Mouse (Mus musculus) heart, adult 8-10 months (tissue): ENCODE measurements around the gene Igf2bp2. TPM values are rescaled to one million over a fixed set of nuclear protein-coding genes. Genes with fewer than 3 reads are reported as not detected.

ENCODE experiments used
- DNase-seq: peaks from one replicate; pipeline ENCODE4 v3.0.0; 2022; ENCODE audit warnings: low spot score
- total RNA-seq, 4 experiments: library from RNA; stranded (reverse); gene quantifications; 2 replicates each; pipeline ENCODE4 v1.2.4; 2022

Gene Igf2bp2
- total RNA-seq, 4 experiments from 2014 or later: 3.6 to 4.4 (median 3.9) TPM

DNA sequence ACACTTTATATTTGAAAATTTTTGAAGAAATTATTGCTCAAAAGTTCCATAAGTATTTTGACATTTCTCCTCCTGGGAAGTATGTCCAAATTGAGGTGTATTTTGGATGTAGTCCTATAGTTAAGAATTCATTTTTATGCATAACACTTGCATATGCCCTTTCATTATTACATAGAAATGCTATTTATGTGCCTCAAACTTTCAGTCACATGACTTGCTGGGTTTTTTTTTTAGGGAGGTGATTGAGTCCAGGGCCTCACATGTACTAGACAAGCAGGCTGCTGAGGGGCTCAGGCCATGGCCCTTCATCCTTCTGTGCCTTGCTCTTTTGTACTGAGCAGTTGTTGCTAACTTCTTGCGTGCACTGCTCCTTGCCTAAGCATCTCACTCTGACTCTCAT lies 123.1 kb downstream of the Igf2bp2 start:
- no peak for DNase-seq

DNA sequence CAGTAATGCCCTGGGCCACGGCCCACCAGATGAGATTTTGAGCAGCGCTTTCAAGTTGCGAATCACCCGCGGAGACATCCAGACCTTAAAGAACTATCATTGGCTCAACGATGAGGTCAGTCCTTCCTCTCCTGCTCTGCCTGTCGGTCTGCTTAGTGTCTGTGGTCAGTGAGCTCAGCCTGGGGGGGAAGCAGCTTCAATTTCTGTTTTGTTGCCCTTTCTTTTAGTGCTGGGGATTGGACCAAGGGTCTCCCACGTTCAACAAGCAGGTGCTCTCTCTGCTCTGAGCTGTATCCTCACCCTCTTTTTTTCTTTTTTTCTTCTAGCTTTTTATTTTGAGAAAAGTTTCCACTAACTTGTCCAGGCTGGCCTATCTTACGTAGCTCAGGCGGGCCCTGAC lies 124.5 kb downstream of the Igf2bp2 start:
- no peak for DNase-seq

DNA sequence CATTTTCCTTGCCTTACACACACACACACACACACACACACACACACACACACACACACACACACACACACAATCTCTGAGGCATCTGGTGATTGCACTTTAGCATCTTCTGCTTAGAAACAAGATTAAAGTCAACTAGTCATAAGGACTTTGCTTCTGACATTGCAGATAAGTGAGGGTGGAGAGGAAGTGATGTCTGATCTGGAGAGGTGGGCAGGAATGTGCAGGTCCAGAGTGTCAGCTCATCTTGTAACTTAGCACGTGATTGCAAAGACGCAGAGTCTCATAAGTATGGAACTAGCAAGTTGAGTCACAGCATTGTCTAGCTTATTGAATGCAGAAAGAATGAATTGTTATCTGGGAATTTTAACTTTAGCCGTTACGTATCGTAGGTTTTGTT lies 135.6 kb downstream of the Igf2bp2 start:
- no peak for DNase-seq

DNA sequence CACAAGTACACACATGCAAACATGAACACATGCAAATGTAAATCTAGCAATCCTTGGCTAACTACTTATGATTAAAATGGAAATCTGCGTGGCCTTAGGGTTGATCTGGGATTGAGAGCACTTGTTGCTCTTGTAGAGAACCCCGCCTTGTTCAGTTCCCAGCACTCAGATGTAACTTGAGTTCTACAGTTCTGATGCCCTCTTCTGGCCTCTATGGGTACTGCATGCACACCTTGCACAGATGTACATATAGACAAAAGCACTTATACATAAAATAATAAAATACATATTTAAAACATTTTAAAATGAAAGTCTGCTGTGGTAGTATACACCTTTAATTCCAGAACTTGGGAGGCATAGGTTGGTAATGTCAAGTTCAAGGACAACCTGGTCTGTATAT lies 141.0 kb downstream of the Igf2bp2 start:
- DNase-seq: no peak

DNA sequence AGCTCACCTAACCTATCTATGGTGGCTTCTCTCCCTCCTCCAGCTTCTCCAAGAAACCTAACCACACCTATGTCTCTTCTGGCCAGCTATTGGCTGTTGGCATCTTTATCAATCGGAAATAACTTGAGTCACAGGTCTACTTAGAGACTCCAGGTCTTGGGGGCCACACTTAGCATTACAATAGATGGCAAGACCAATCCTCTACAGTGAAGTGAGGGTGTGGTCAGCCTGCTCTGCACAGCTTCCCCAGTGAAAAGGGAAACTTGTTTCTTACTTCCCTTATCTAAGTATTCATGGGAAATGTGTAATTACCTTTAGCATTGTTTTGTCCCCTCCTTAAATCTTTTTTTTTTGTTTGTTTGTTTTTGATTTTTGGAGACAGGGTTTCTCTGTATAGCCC lies 147.5 kb downstream of the Igf2bp2 start:
- DNase-seq: no peak

DNA sequence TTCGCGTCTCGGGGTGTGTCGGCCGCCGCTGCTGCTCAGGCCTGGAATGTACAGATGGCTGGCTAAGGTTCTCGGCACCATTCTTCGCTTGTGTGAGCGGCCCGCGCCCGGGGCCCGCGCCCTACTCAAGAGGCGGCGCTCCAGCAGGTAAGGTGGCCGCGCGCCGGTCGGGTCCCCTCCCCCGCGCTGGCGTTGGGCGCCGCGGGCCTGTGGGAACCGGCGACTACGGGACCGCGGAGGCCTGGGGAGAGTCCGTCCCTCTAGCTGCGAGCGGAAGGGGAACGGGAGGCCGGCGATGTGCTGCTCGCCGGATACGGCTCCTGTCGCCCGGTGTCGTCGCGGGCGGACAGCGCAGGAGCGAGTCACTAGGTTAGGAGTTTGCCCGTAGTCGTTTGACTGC lies 153.5 kb downstream of the Igf2bp2 start:
- DNase-seq: no peak

DNA sequence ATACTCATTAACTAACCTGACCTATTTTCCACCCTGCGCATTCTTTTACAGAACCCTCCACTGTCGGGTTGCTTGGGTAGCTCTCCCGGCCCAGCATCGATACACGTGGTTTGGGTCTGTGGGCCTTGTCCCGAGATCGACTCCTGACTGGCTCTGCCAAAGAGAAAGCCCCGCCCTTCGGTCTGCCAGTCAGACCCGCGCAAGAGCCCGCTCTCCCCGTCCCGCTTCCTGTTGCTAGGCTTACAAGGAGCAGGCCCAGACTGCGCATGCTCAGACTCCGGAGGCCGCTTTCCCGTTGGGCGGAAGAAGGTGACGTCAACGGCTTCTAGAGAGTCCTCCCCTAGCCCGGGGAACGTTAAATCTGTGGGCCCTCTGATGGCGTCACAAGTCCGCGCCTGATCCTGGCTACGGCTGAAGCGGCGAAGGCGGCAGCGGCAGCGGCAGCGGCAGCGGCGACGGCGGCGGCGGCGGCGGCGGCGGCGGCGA lies 154.0 kb downstream of the Igf2bp2 start, which contains the start of gene Senp2:
Gene Senp2, plus strand, starts transcription at position 386 of the 486 bp plus-strand sequence.
- DNase-seq: peak; percentile 100

Other genes starting within 250 kb of the Igf2bp2 start
- 10 to 100 TPM; 11.1 to 17.8 (median 14.1) TPM for gene Tmem41a, start 215.7 kb downstream of the Igf2bp2 start, total RNA-seq
- not detected for gene Liph, start 167.6 kb downstream of the Igf2bp2 start, total RNA-seq
- gene Senp2, start 153.8 kb downstream of the Igf2bp2 start, total RNA-seq: 10 to 100 TPM; 21.7 to 28.2 (median 27.1) TPM
- 10 to 100 TPM; 32.6 to 34.3 (median 32.8) TPM for gene Tra2b, start 102.7 kb upstream of the Igf2bp2 start, total RNA-seq